In genomic region chr2:129483150-129483549, GRCm38 (mm10) we compare ENCODE assay signal across 1 mouse cellular context.
TF ChIP-seq lines count a peak whose summit lies in the region.

No protein-coding gene starts in this region.

TF ChIP-seq in MEL, 35 proteins besides CTCF, POLR2A, EP300 and RAD21 (continued from another document):
- TF ChIP-seq MAFK (IDR thresholded peaks at IDR 0.05; ENCODE audit: borderline replicate concordance, low read depth, low read length) (peak; percentile 62; the same call in 1 of the 2 replicates), CHD2 (IDR thresholded peaks at IDR 0.05; ENCODE audit: low read length) (no peak), NRF1 (IDR thresholded peaks at IDR 0.05; ENCODE audit: insufficient read depth, low read depth, low read length, poor library complexity, severe bottlenecking) (no peak), USF1 (IDR thresholded peaks at IDR 0.05; ENCODE audit: low read depth, low read length) (no peak)
